Mouse (Mus musculus): Measurements from ENCODE around the gene Gngt2.
"Not testable (repeated sequence)": the region's sequence is repeated elsewhere in the genome, so short reads cannot be mapped to it uniquely, and the experiment has no call there.

Gene Gngt2

GRCm38 (mm10) chr11:95840694-95841497 lies 3.9 kb downstream of the Gngt2 start:
- DNase-seq (ENCODE audit: low spot score), result no peak

GRCm38 (mm10) chr11:95841498-95841830 lies 4.4 kb downstream of the Gngt2 start:
- no peak for DNase-seq (ENCODE audit: low spot score)

- DNase-seq (ENCODE audit: low spot score), result no peak
Measured at GRCm38 (mm10) chr11:95842074-95842681, 5.2 kb downstream of the Gngt2 start, which contains the start of gene Abi3. Gene Abi3 (minus strand): TSS chr11:95842476.

- no peak for DNase-seq (ENCODE audit: low spot score)
Measured at GRCm38 (mm10) chr11:95842953-95843352, 5.9 kb downstream of the Gngt2 start.

GRCm38 (mm10) chr11:95843421-95843950 lies 6.5 kb downstream of the Gngt2 start:
- no peak for DNase-seq (ENCODE audit: low spot score)

GRCm38 (mm10) chr11:95844935-95845334 lies 7.9 kb downstream of the Gngt2 start:
- DNase-seq (ENCODE audit: low spot score), result no peak

- no peak for DNase-seq (ENCODE audit: low spot score)
Measured at GRCm38 (mm10) chr11:95850898-95851297, 13.9 kb downstream of the Gngt2 start.

- DNase-seq (ENCODE audit: low spot score), result peak; percentile 75
Measured at GRCm38 (mm10) chr11:95853684-95854083, 16.7 kb downstream of the Gngt2 start.

GRCm38 (mm10) chr11:95857306-95857705 lies 20.3 kb downstream of the Gngt2 start:
- DNase-seq (ENCODE audit: low spot score), result no peak

- no peak for DNase-seq (ENCODE audit: low spot score)
Measured at GRCm38 (mm10) chr11:95857716-95858527, 20.9 kb downstream of the Gngt2 start.

- peak; percentile 96 for DNase-seq (ENCODE audit: low spot score)
Measured at GRCm38 (mm10) chr11:95858528-95859467, 21.8 kb downstream of the Gngt2 start.

- peak; percentile 66 for DNase-seq (ENCODE audit: low spot score)
Measured at GRCm38 (mm10) chr11:95859468-95859855, 22.4 kb downstream of the Gngt2 start.

- no peak for DNase-seq (ENCODE audit: low spot score)
Measured at GRCm38 (mm10) chr11:95860071-95860490, 23.1 kb downstream of the Gngt2 start.

GRCm38 (mm10) chr11:95861397-95861796 lies 24.4 kb downstream of the Gngt2 start:
- DNase-seq (ENCODE audit: low spot score), result no peak

GRCm38 (mm10) chr11:95869442-95869841 lies 32.4 kb downstream of the Gngt2 start:
- DNase-seq (ENCODE audit: low spot score), result no peak

GRCm38 (mm10) chr11:95869918-95870470 lies 33.0 kb downstream of the Gngt2 start:
- DNase-seq (ENCODE audit: low spot score), result no peak

GRCm38 (mm10) chr11:95875804-95876203 lies 38.8 kb downstream of the Gngt2 start:
- no peak for DNase-seq (ENCODE audit: low spot score)

GRCm38 (mm10) chr11:95876296-95876695 lies 39.3 kb downstream of the Gngt2 start:
- DNase-seq (ENCODE audit: low spot score), result peak; percentile 64

- not testable (repeated sequence) for DNase-seq (ENCODE audit: low spot score)
Measured at GRCm38 (mm10) chr11:95879861-95880260, 42.8 kb downstream of the Gngt2 start.

GRCm38 (mm10) chr11:95890462-95891051 lies 53.5 kb downstream of the Gngt2 start:
- no peak for DNase-seq (ENCODE audit: low spot score)

Measured in urinary bladder, postnatal 14 days (tissue).